Comparison of ENCODE assay signal across 15 mouse cellular contexts in genomic region chr5:24273683-24274621, GRCm38 (mm10).
A peak's percentile ranks its signal among the peaks of the same experiment; 100 is the strongest.
DNase-seq lines count a peak whose midpoint lies in the region; TF ChIP-seq lines count a peak whose summit lies in the region.
"Had no signal": no experiment of that assay in that cellular context is flagged by ENCODE, and none has a peak within 500 bp of the region (broad histone marks: within the 10 kb centered on the region; RNA-seq: fewer than 3 reads in every experiment).

No protein-coding gene starts in this region.

- intact Hi-C loops in heart, postnatal 25 days (cut with DNase I), result no loop called here
- intact Hi-C loops in left cerebral cortex, adult 2 months (cut with DNase I), result no loop called here

- no peak for TF ChIP-seq CTCF in left cerebral cortex, adult 2 months (IDR thresholded peaks at IDR 0.05)

- H3K27ac ChIP-seq in left cerebral cortex, adult 2 months, result no peak overlapping the region
- H3K27ac ChIP-seq: intestine, embryonic 15.5 days; liver, embryonic 15.5 days; midbrain, embryonic 13.5 days; stomach, embryonic 15.5 days had no signal

- peak; percentile 55 to 60 for DNase-seq in heart, adult 18-20 months
- DNase-seq in heart, postnatal 25 days (ENCODE audit: low spot score), result no peak
- peak; percentile 43 for DNase-seq in 3134 (ENCODE audit: extremely low read depth, insufficient read length, low spot score)
- DNase-seq in NIH3T3 (ENCODE audit: low read depth), result peak; percentile 86
- DNase-seq in heart, adult 9 months (ENCODE audit: low spot score in 2 of 2), result peak; percentile 35 to 60
- DNase-seq in layer of hippocampus, adult 9-10 months (ENCODE audit: low spot score), result no peak
- DNase-seq in left cerebral cortex, adult 2 months (ENCODE audit: extremely low spot score in 1 of 2, low spot score in 2 of 2), result no peak
- no peak for DNase-seq in right cerebral cortex, adult 2 months (ENCODE audit: low spot score in 2 of 2)
- DNase-seq: cerebellum, postnatal 14 days; kidney, postnatal 4 days; right cerebral cortex, postnatal 4 days had no signal

- no peak overlapping the region for H3K4me3 ChIP-seq in left cerebral cortex, adult 2 months
- H3K4me3 ChIP-seq: intestine, embryonic 15.5 days; liver, embryonic 15.5 days; midbrain, embryonic 13.5 days; stomach, embryonic 15.5 days had no signal

Comparison
In these comparisons a context has a peak if more than half of its experiments do, and no peak if none do; other contexts are left out.
1. DNase-seq: peak in heart, adult 18-20 months (2 of 2), 3134 (single experiment), NIH3T3 (single experiment) and heart, adult 9 months (2 of 2); none in heart, postnatal 25 days (single experiment), layer of hippocampus, adult 9-10 months (single experiment), left cerebral cortex, adult 2 months (0 of 2) and right cerebral cortex, adult 2 months (0 of 2).